8 mouse cellular contexts compared by ENCODE assay signal in the genomic region with DNA sequence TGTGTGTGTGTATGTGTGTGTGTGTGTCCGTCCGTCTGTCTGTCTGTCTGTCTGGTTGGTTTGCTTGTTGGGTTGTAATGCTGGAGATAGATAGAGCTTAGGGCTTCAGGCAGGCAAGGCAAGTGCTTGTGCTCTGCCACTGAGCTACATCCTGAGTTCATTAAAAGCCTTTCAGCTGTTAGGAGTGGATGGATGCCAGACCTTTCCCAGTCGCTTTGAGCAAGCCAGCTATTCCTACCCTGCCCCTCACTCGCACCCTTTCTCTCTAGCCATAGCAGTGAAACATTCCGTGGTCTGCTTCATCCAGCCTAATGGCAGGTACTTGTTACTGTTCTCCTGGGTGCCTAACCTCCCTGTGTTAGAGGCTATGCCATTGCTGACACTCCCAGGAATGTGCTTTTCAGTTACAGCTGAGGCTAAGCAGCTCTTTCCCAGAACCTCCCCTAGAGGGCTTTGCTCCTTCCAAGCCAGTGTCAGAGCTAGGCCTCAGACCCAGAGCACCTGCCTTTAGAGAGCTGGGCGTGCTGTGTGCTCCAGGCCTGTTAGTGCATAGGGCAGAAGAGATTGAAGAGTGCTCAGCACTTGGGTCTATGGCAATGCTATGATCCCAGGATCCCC. TPM values are rescaled to one million over a fixed set of nuclear protein-coding genes. Genes with fewer than 3 reads are reported as not detected.
DNase-seq lines count a peak whose midpoint lies in the region; ATAC-seq and TF ChIP-seq lines count a peak whose summit lies in the region.

No protein-coding gene starts in this region.

- intact Hi-C loops in left cerebral cortex, postnatal 36 days (cut with DNase I) = no loop called here

- H3K9ac ChIP-seq in embryonic facial prominence, embryonic 15.5 days = no peak overlapping the region
- no peak overlapping the region for H3K9ac ChIP-seq in intestine, embryonic 14.5 days (ENCODE audit: low read length)
- no peak overlapping the region for H3K9ac ChIP-seq in midbrain, embryonic 16.5 days (ENCODE audit: low read depth, low read length)

- H3K4me1 ChIP-seq in embryonic facial prominence, embryonic 15.5 days = peaks cover 26% of the 10 kb centered on the region
- H3K4me1 ChIP-seq in intestine, embryonic 14.5 days (replicated peaks; ENCODE audit: control insufficient read depth, insufficient read depth, low read length) = peaks cover 29% of the 10 kb centered on the region
- H3K4me1 ChIP-seq in midbrain, embryonic 16.5 days (ENCODE audit: control insufficient read depth, insufficient read depth, low read length) = no peaks in the 10 kb centered on the region

- no peak overlapping the region for H3K4me3 ChIP-seq in layer of hippocampus, adult 2 months
- H3K4me3 ChIP-seq in embryonic facial prominence, embryonic 15.5 days (replicated peaks) = no peak overlapping the region
- no peak overlapping the region for H3K4me3 ChIP-seq in intestine, embryonic 14.5 days (ENCODE audit: low read depth, low read length)
- H3K4me3 ChIP-seq in midbrain, embryonic 16.5 days (ENCODE audit: low read depth, low read length) = no peak overlapping the region

- H3K27me3 ChIP-seq in embryonic facial prominence, embryonic 15.5 days = no peaks in the 10 kb centered on the region
- no peaks in the 10 kb centered on the region for H3K27me3 ChIP-seq in intestine, embryonic 14.5 days (replicated peaks; ENCODE audit: control insufficient read depth, insufficient read depth, low read length)
- H3K27me3 ChIP-seq in midbrain, embryonic 16.5 days (ENCODE audit: control insufficient read depth, insufficient read depth, low read depth, low read length) = no peaks in the 10 kb centered on the region

- ATAC-seq in embryonic facial prominence, embryonic 15.5 days (ENCODE audit: insufficient number of reproducible peaks, low FRiP score, low TSS enrichment, low read depth) = no peak
- ATAC-seq in intestine, embryonic 14.5 days (replicated peaks; ENCODE audit: low FRiP score, low TSS enrichment, low read depth) = no peak
- ATAC-seq in midbrain, embryonic 16.5 days = no peak

- no peaks in the 10 kb centered on the region for H3K9me3 ChIP-seq in embryonic facial prominence, embryonic 15.5 days (replicated peaks)
- H3K9me3 ChIP-seq in intestine, embryonic 14.5 days (ENCODE audit: control insufficient read depth, low read length) = no peaks in the 10 kb centered on the region
- no peaks in the 10 kb centered on the region for H3K9me3 ChIP-seq in midbrain, embryonic 16.5 days (replicated peaks; ENCODE audit: control insufficient read depth, low read length, poor library complexity, severe bottlenecking)

- no peak for DNase-seq in layer of hippocampus, adult 2 months (ENCODE audit: low spot score in 2 of 2)
- DNase-seq in layer of hippocampus, adult 18-20 months (ENCODE audit: low spot score in 2 of 2) = no peak
- no peak for DNase-seq in intestine, embryonic 14.5 days (ENCODE audit: low spot score)
- peak; percentile 56 for DNase-seq in skeletal muscle tissue, adult 2 months (ENCODE audit: low read depth, low spot score)
- no peak for DNase-seq in left cerebral cortex, postnatal 36 days (ENCODE audit: low spot score in 2 of 2)
- DNase-seq in natural killer cell, adult 2 months (ENCODE audit: low spot score in 2 of 2) = no peak

- no peak overlapping the region for H3K4me2 ChIP-seq in embryonic facial prominence, embryonic 15.5 days (replicated peaks)
- H3K4me2 ChIP-seq in intestine, embryonic 14.5 days (ENCODE audit: low read length) = no peak overlapping the region
- H3K4me2 ChIP-seq in midbrain, embryonic 16.5 days (ENCODE audit: low read length) = no peak overlapping the region

- 65% methylated on average over 6 of the region's 6 CpGs for WGBS in embryonic facial prominence, embryonic 15.5 days
- WGBS in intestine, embryonic 14.5 days = 74% methylated on average over 6 of the region's 6 CpGs
- 85% methylated on average over 6 of the region's 6 CpGs for WGBS in midbrain, embryonic 16.5 days

- H3K36me3 ChIP-seq in embryonic facial prominence, embryonic 15.5 days = peaks cover 18% of the 10 kb centered on the region; the same call in 1 of the 2 replicates
- peaks cover 5% of the 10 kb centered on the region; the same call in 1 of the 2 replicates for H3K36me3 ChIP-seq in intestine, embryonic 14.5 days (ENCODE audit: control insufficient read depth, insufficient read depth, low read length)
- no peaks in the 10 kb centered on the region for H3K36me3 ChIP-seq in midbrain, embryonic 16.5 days (ENCODE audit: control insufficient read depth, insufficient read depth, low read length)

- peak; percentile 53 for TF ChIP-seq CTCF in layer of hippocampus, adult 2 months (conservative IDR thresholded peaks at IDR 0.05)

- H3K27ac ChIP-seq in layer of hippocampus, adult 2 months = peak overlapping the region; percentile 78
- peak overlapping the region; percentile 65 for H3K27ac ChIP-seq in embryonic facial prominence, embryonic 15.5 days (replicated peaks)
- peak overlapping the region; percentile 47 for H3K27ac ChIP-seq in intestine, embryonic 14.5 days (ENCODE audit: low read depth)
- H3K27ac ChIP-seq in midbrain, embryonic 16.5 days (ENCODE audit: low read length) = no peak overlapping the region; the same call in 1 of the 2 replicates

RNA-seq across cellular contexts. Expression of gene Slc35b1, which starts 18.1 kb away (rescaled TPM):
- total RNA-seq in layer of hippocampus, adult 2 months (2021) = 10 to 100 TPM; 64.4 to 69.2 TPM
- total RNA-seq in layer of hippocampus, adult 18-20 months (2021) = 10 to 100 TPM; 58.5 to 68.8 TPM
- polyA plus RNA-seq in embryonic facial prominence, embryonic 15.5 days (2015; fragmentation: Nextera tagmentation; extraction: Ambion mirVana) = 100 TPM in 2 replicates
- polyA plus RNA-seq in intestine, embryonic 14.5 days (2014; fragmentation: Nextera tagmentation; extraction: Ambion mirVana) = 85.2 and 90.5 TPM in 2 replicates
- polyA plus RNA-seq in midbrain, embryonic 16.5 days (2015; fragmentation: Nextera tagmentation; extraction: Ambion mirVana) = 144 and 157 TPM in 2 replicates
- 10 to 100 TPM; 64.1 to 66.7 TPM for total RNA-seq in left cerebral cortex, postnatal 36 days (2021)

RNA-seq across cellular contexts. Expression of gene Fam117a, which starts 29.6 kb away (rescaled TPM):
- total RNA-seq in layer of hippocampus, adult 2 months (2021) = 1 to 10 TPM; 4.1 to 6.0 TPM
- total RNA-seq in layer of hippocampus, adult 18-20 months (2021) = 1 to 10 TPM; 6.3 to 8.2 TPM
- polyA plus RNA-seq in embryonic facial prominence, embryonic 15.5 days (2015; fragmentation: Nextera tagmentation; extraction: Ambion mirVana) = 15.5 and 17.0 TPM in 2 replicates
- 10.3 and 10.9 TPM in 2 replicates for polyA plus RNA-seq in intestine, embryonic 14.5 days (2014; fragmentation: Nextera tagmentation; extraction: Ambion mirVana)
- 2.1 and 2.2 TPM in 2 replicates for polyA plus RNA-seq in midbrain, embryonic 16.5 days (2015; fragmentation: Nextera tagmentation; extraction: Ambion mirVana)
- 1 to 10 TPM; 3.1 to 5.9 TPM for total RNA-seq in left cerebral cortex, postnatal 36 days (2021)

RNA-seq across cellular contexts. Expression of gene Spop, which starts 47.5 kb away (rescaled TPM):
- total RNA-seq in layer of hippocampus, adult 2 months (2021) = 100 to 1,000 TPM; 170 to 176 TPM
- total RNA-seq in layer of hippocampus, adult 18-20 months (2021) = 100 to 1,000 TPM; 174 to 181 TPM
- 172 and 189 TPM in 2 replicates for polyA plus RNA-seq in embryonic facial prominence, embryonic 15.5 days (2015; fragmentation: Nextera tagmentation; extraction: Ambion mirVana)
- polyA plus RNA-seq in intestine, embryonic 14.5 days (2014; fragmentation: Nextera tagmentation; extraction: Ambion mirVana) = 95.5 and 105 TPM in 2 replicates
- 244 and 258 TPM in 2 replicates for polyA plus RNA-seq in midbrain, embryonic 16.5 days (2015; fragmentation: Nextera tagmentation; extraction: Ambion mirVana)
- 100 to 1,000 TPM; 173 to 187 TPM for total RNA-seq in left cerebral cortex, postnatal 36 days (2021)

RNA-seq across cellular contexts. Expression of gene Kat7, which starts 56.3 kb away (rescaled TPM):
- 10 to 100 TPM; 83.3 to 85.7 TPM for total RNA-seq in layer of hippocampus, adult 2 months (2021)
- total RNA-seq in layer of hippocampus, adult 18-20 months (2021) = 10 to 100 TPM; 76.5 to 82.0 TPM
- polyA plus RNA-seq in embryonic facial prominence, embryonic 15.5 days (2015; fragmentation: Nextera tagmentation; extraction: Ambion mirVana) = 60.6 and 70.0 TPM in 2 replicates
- polyA plus RNA-seq in intestine, embryonic 14.5 days (2014; fragmentation: Nextera tagmentation; extraction: Ambion mirVana) = 68.7 and 76.8 TPM in 2 replicates
- 65.8 and 69.1 TPM in 2 replicates for polyA plus RNA-seq in midbrain, embryonic 16.5 days (2015; fragmentation: Nextera tagmentation; extraction: Ambion mirVana)
- 10 to 100 TPM; 69.3 to 74.3 TPM for total RNA-seq in left cerebral cortex, postnatal 36 days (2021)
